Mouse (Mus musculus) liver, adult 2 months (tissue): ENCODE results near the gene Tes.
A peak's percentile ranks its signal among the peaks of the same experiment; 100 is the strongest.

Experiments used
- CTCF ChIP-seq: fragments of 200-500 bp; IDR thresholded peaks from 2 replicates; pipeline ENCODE4 v1.5.1; 2011; ENCODE audit warnings: low read depth, low read length, control low read depth
- POLR2A ChIP-seq: fragments of 200-500 bp; IDR thresholded peaks from 2 replicates; pipeline ENCODE4 v1.6.1; 2011; ENCODE audit warnings: low read length, control low read depth; ENCODE audit not compliant: insufficient read depth; ENCODE audit errors: extremely low read depth

DNA sequence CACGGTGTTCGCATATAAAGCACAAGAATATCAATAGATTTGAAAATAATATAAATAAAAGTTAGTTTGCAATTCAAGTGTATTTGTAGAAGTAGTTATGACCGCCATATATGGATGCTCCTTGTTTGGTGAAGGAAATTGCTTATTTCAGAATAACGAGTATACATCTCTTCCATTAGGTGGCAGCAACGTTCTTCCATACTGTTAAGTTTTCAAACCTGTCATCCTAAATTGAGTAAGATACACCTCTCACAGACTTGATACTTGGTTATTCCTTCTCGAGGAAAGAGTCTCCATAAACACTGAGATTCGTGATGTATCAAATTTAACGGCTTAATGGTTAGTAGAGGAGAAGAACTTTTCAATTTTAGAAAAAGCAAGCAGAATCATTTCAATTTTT, 37.4 kb upstream of the Tes start:
- TF ChIP-seq CTCF, result peak; percentile 69
- no peak for TF ChIP-seq POLR2A
